Mouse (Mus musculus) testis, adult 2 months (tissue): ENCODE measurements at regions not wholly inside any gene's neighbourhood (a gene's known extent, or its start where the extent isn't known, plus 50 kb on each side); places are given as distances from the start of the nearest gene placed in this dataset.

Experiments used
- H3K27ac ChIP-seq: fragments of 200-500 bp; 2 replicates; pipeline ENCODE4 v1.5.1; 2012; ENCODE audit warnings: low read depth, low read length; ENCODE audit not compliant: control insufficient read depth, insufficient read depth
- H3K27me3 ChIP-seq: fragments of 200-500 bp; 2 replicates; pipeline ENCODE4 v1.6.1; 2012; ENCODE audit warnings: mild to moderate bottlenecking, low read length, moderate library complexity; ENCODE audit not compliant: control insufficient read depth, insufficient read depth
- H3K36me3 ChIP-seq: fragments of 200-500 bp; 2 replicates; pipeline ENCODE4 v1.6.1; 2012; ENCODE audit warnings: mild to moderate bottlenecking, low read length; ENCODE audit not compliant: control insufficient read depth, insufficient read depth
- H3K4me1 ChIP-seq: fragments of 200-500 bp; 2 replicates; pipeline ENCODE4 v1.6.1; 2012; ENCODE audit warnings: low read length; ENCODE audit not compliant: control insufficient read depth, insufficient read depth
- H3K4me3 ChIP-seq: fragments of 200-500 bp; 2 replicates; pipeline ENCODE4 v1.5.1; 2012; ENCODE audit warnings: low read depth, mild to moderate bottlenecking, low read length, moderate library complexity, mixed read lengths; ENCODE audit not compliant: control insufficient read depth
- CTCF ChIP-seq: fragments of 200-500 bp; IDR thresholded peaks from 2 replicates; pipeline ENCODE4 v1.5.1; 2012; ENCODE audit warnings: low read depth, mild to moderate bottlenecking, inconsistent platforms, low read length, moderate library complexity; ENCODE audit not compliant: control insufficient read depth, insufficient read depth, insufficient replicate concordance
- POLR2A ChIP-seq: fragments of 200-500 bp; IDR thresholded peaks from 2 replicates; pipeline ENCODE4 v1.6.1; 2012; ENCODE audit warnings: low read depth, mild to moderate bottlenecking, inconsistent platforms, low read length, moderate library complexity; ENCODE audit not compliant: control insufficient read depth

DNA sequence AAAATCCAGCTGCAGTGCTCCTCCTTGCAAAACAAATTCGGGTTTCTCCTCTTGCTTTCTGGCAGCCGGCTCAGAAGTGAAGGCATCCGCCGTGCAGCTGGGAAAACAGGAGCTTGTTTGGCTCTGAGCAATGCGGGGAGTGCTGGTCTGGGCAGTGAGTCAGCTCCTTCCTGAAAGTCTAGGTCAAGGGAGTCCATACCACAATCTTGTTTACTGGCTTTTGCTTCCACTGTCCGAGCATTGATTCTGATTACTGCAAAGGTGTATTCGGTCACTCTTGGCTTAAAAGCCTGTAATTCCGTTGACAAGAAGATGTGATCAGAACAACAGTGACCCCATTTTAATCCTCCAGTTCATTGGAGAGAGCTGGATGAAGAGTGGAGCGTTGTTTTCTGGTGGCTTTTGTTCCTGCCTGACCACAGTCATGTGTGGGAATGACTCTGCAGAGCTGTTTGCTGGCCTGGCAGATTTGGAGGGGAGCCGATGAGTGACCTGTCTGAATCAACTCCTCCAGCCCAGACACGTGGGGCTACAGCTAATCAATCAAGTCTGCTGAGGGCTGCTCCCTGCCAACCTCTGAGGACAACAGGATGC is 65.4 kb upstream of the Gadd45a start:
- Histone ChIP-seq H3K27me3 (no peaks in the 10 kb centered on the region), H3K4me3 (no peak overlapping the region), H3K27ac (no peak overlapping the region), H3K4me1 (peaks cover 2% of the 10 kb centered on the region; the same call in 1 of the 2 replicates), H3K36me3 (no peaks in the 10 kb centered on the region)
- no peak for TF ChIP-seq CTCF
- no peak for TF ChIP-seq POLR2A

- TF ChIP-seq POLR2A (no peak), CTCF (no peak)
- Histone ChIP-seq H3K27ac (peak overlapping the region; percentile 39), H3K36me3 (no peaks in the 10 kb centered on the region), H3K27me3 (no peaks in the 10 kb centered on the region), H3K4me1 (peaks cover 2% of the 10 kb centered on the region; the same call in 1 of the 2 replicates), H3K4me3 (no peak overlapping the region)
Observed at GRCm38 (mm10) chr6:67102014-67102413, 64.8 kb upstream of the Gadd45a start.

GRCm38 (mm10) chr6:67094426-67094825 is 57.2 kb upstream of the Gadd45a start:
- Histone ChIP-seq H3K4me1 (no peaks in the 10 kb centered on the region), H3K27me3 (no peaks in the 10 kb centered on the region), H3K36me3 (no peaks in the 10 kb centered on the region), H3K4me3 (no peak overlapping the region), H3K27ac (no peak overlapping the region)
- TF ChIP-seq CTCF (no peak), POLR2A (no peak)

- H3K27me3 ChIP-seq, result no peaks in the 10 kb centered on the region
- no peak for TF ChIP-seq POLR2A
- TF ChIP-seq CTCF, result no peak
- H3K4me3 ChIP-seq, result no peak overlapping the region
Observed at GRCm38 (mm10) chr6:67093128-67093527, 55.9 kb upstream of the Gadd45a start.

DNA sequence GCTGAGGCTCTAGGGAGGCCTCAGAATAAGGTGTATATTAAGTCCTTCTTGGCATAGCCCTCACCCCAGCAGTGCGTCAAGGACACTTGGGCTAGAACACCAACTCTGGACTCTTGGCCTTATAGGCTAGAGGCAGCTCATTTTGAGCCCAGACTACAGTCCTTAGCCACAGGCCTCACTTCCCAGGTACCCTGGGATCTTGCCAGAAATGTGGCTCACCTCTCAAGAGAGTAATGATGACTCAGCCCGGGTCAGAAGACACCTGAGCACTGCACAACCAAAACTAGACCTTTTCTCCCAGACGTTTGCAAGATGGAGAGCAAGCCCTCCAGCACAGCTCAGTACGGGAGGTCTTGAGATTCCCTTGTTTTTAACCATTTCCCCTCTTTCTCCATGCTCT is 52.9 kb upstream of the Gadd45a start:
- Histone ChIP-seq H3K4me3 (no peak overlapping the region), H3K4me1 (no peaks in the 10 kb centered on the region; the same call in 1 of the 2 replicates), H3K27ac (no peak overlapping the region), H3K27me3 (no peaks in the 10 kb centered on the region), H3K36me3 (no peaks in the 10 kb centered on the region)
- TF ChIP-seq CTCF (no peak), POLR2A (no peak)

More at GRCm38 (mm10) chr6:67093128-67093527, 55.9 kb upstream of the Gadd45a start:
- Histone ChIP-seq H3K4me1 (no peaks in the 10 kb centered on the region; the same call in 1 of the 2 replicates), H3K27ac (no peak overlapping the region), H3K36me3 (no peaks in the 10 kb centered on the region)

GRCm38 (mm10) chr6:67089530-67090140 is 52.4 kb upstream of the Gadd45a start:
- Histone ChIP-seq H3K27ac (no peak overlapping the region), H3K36me3 (no peaks in the 10 kb centered on the region), H3K4me3 (no peak overlapping the region), H3K4me1 (no peaks in the 10 kb centered on the region; the same call in 1 of the 2 replicates), H3K27me3 (no peaks in the 10 kb centered on the region)
- TF ChIP-seq CTCF, result no peak
- no peak for TF ChIP-seq POLR2A

DNA sequence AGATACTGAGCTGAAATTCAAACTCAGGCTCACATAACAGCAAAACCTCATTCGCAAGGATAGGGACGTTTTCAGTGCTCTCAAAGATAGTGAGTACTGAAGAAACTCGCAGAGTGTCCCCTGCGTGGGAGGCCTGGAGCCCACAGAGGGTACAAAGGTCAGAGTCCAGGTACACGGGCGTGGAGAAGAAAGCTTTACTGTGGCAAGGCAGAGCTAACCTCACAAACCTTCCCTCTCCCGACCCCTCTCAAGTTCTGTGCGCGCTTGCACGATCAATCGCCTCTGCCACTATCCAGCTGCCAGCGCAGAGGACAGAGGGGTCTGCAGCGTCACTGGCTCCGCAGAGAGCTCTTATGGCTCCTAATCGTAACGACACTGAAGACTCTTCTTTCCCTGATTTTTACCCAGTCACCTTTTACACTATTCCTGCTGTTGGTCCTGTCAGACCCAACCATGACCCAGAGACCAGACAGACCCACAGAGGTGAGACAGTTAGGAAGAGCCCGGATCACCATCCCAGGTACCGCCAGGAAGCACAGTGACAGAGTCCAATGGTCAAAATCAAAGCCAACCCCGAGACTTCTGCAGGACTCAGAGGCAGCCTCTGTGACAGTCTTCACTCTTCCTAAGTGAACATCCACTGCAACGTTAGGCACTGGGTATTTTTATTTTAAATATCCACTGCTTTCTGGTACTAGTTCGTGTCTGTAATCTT is 51.6 kb upstream of the Gadd45a start:
- no peak overlapping the region for H3K4me3 ChIP-seq
- no peaks in the 10 kb centered on the region; the same call in 1 of the 2 replicates for H3K4me1 ChIP-seq
- H3K36me3 ChIP-seq, result no peaks in the 10 kb centered on the region
- no peak overlapping the region for H3K27ac ChIP-seq
- no peaks in the 10 kb centered on the region for H3K27me3 ChIP-seq
- TF ChIP-seq POLR2A (no peak), CTCF (no peak)
